ENCODE assay signal across 8 mouse cellular contexts in the genomic region with DNA sequence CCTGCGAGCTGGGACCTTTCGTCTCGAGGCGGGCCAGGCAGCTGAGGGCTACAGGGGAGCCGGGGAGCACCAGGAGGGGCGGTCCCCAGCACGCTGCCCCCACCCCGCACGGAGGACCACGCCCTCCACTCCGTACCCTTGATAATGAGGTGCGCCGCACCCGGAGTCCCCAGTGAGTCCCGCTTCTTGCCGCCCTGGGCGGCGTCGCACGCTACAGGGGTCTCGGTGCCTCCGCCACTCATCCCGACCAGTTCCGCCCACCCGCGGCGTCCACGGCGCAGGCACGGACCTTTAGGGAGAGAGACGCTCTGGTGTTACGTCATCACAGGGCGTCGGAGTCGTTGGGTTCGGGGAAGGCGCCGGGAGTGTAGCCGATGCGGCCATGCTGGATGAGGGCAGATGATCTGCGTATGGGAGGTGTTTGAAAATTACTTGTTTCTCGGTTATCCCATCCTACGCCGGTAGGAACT. TPM values are rescaled to one million over a fixed set of nuclear protein-coding genes. Genes with fewer than 3 reads are reported as not detected.
DNase-seq lines count a peak whose midpoint lies in the region; ATAC-seq lines count a peak whose summit lies in the region.

Gene Bloc1s5 (minus strand): TSS at position 310 of the 470 bp plus-strand sequence.

- peaks cover 12% of the 10 kb centered on the region; the same call in 1 of the 2 replicates for H3K36me3 ChIP-seq in hindbrain, embryonic 13.5 days

- peak within 1 kb of the TSS; percentile 81 for H3K4me3 ChIP-seq in hindbrain, embryonic 13.5 days

- DNase-seq in NIH3T3 (ENCODE audit: low read depth): peak; percentile 97
- DNase-seq in cerebellum, postnatal 10 days: peak; percentile 99
- DNase-seq in frontal cortex, postnatal 10 days (ENCODE audit: low spot score in 2 of 2): peak; percentile 90 to 94
- DNase-seq in layer of hippocampus, postnatal 25 days (ENCODE audit: extremely low spot score in 1 of 2, low spot score in 1 of 2): peak; percentile 97 to 98
- DNase-seq in lung, postnatal 25 days (ENCODE audit: low spot score): peak; percentile 92
- DNase-seq in retina, embryonic 14.5 days (ENCODE audit: low spot score): peak; percentile 94
- peak; percentile 98 for DNase-seq in thymus, postnatal 4 days

- no peaks in the 10 kb centered on the region for H3K9me3 ChIP-seq in hindbrain, embryonic 13.5 days

- peak within 1 kb of the TSS; percentile 89 for H3K9ac ChIP-seq in hindbrain, embryonic 13.5 days

- no peaks in the 10 kb centered on the region for H3K27me3 ChIP-seq in hindbrain, embryonic 13.5 days

- H3K4me1 ChIP-seq in hindbrain, embryonic 13.5 days (replicated peaks): peaks cover 7% of the 10 kb centered on the region

- under 1% methylated on average over 44 of the region's 44 CpGs for WGBS in hindbrain, embryonic 13.5 days

- peak within 1 kb of the TSS; percentile 57 for H3K4me2 ChIP-seq in hindbrain, embryonic 13.5 days

- peak; percentile 96 for ATAC-seq in hindbrain, embryonic 13.5 days (ENCODE audit: low FRiP score)

- peak within 1 kb of the TSS; percentile 82 for H3K27ac ChIP-seq in hindbrain, embryonic 13.5 days

RNA-seq across cellular contexts. Expression of gene Bloc1s5, which starts in this region (rescaled TPM):
- 25.0 and 26.0 TPM in 2 replicates for polyA plus RNA-seq in hindbrain, embryonic 13.5 days (2015; fragmentation: Nextera tagmentation; extraction: Ambion mirVana)
- 10 to 100 TPM in 1 of 2 experiments, 1 to 10 TPM in 1; 9.1 to 10.6 TPM for total RNA-seq in layer of hippocampus, postnatal 25 days (2021)

Comparison
In these comparisons a context has a peak if more than half of its experiments do, and no peak if none do; other contexts are left out.
1. Peak in every context shown above with its lines: DNase-seq, ATAC-seq, H3K4me3 ChIP-seq and H3K27ac ChIP-seq.